Mouse (Mus musculus): ENCODE results near the gene Fgfr2. TPM values are rescaled to one million over a fixed set of nuclear protein-coding genes. Genes with fewer than 3 reads are reported as not detected.

The Fgfr2 gene
- total and polyA plus RNA-seq, 2 experiments from 2014 or later = 17.1 to 47.6 TPM

DNA sequence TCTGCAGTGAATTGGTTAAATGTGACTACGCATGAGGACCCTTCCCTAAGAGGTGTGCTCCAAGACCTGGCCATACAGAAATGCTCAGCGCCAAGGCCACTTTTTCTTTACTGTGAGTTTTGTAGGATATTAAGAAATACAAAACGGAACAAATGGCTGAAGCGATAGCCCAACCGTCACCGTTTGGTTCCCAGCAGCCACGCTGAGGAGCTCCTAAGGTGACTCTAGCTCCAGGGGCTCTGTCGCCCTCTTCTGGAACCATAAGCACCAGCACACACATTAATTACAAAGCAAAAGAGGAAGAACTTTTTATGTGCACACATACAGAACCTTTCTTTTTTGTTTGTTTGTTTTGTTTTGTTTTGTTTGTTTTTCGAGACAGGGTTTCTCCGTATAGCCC is 225.9 kb downstream of the Fgfr2 start:
- Histone ChIP-seq H3K4me1 (ENCODE audit: insufficient read depth) (no peaks in the 10 kb centered on the region), H3K4me2 (ENCODE audit: low read depth) (no peak overlapping the region), H3K9ac (no peak overlapping the region), H3K27me3 (ENCODE audit: insufficient read depth, low read length) (no peaks in the 10 kb centered on the region), H3K4me3 (ENCODE audit: low read depth, low read length) (no peak overlapping the region), H3K27ac (ENCODE audit: low read depth, low read length) (no peak overlapping the region), H3K36me3 (ENCODE audit: insufficient read depth) (no peaks in the 10 kb centered on the region), H3K9me3 (ENCODE audit: low read length) (no peaks in the 10 kb centered on the region)
- no peak for TF ChIP-seq CTCF (IDR thresholded peaks at IDR 0.05; ENCODE audit: low read depth)
- no peak for DNase-seq
- no peak for ATAC-seq
- 89% methylated on average over 10 of the region's 10 CpGs for WGBS

DNA sequence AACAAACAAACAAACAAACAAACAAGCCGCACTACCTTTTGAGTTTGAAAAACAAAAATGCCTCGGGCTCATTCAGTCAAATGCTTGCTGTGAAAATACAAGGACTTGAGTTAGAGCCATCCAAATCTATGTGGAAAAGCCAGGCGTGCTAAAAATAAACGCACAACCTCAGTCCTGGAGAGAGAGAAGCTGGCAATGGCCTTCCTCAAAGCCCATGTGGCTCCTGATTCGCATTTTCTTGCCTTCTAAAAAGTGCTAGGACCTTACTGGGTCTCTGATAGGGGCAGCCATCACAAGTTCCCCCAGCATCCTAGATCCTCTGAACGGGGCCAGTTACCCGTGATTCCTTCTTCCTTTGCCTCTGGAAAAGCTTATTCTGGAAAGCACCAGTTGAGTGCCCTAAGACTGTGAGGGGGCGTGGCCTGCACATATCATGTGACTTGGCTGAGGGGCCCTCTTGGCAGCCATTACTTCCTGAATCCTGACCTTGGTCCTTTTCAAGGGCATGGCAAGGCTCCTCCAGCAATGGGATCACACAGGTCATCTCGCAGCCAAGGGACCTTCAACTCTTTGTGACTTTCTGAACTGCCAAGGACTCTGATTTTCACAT is 226.8 kb downstream of the Fgfr2 start:
- no peaks in the 10 kb centered on the region for H3K4me1 ChIP-seq (ENCODE audit: insufficient read depth)
- H3K27me3 ChIP-seq (ENCODE audit: insufficient read depth, low read length) = no peaks in the 10 kb centered on the region
- no peak for ATAC-seq
- no peak overlapping the region for H3K27ac ChIP-seq (ENCODE audit: low read depth, low read length)
- H3K4me2 ChIP-seq (ENCODE audit: low read depth) = no peak overlapping the region
- WGBS = 83% methylated on average over 9 of the region's 9 CpGs
- no peaks in the 10 kb centered on the region for H3K36me3 ChIP-seq (ENCODE audit: insufficient read depth)
- no peaks in the 10 kb centered on the region for H3K9me3 ChIP-seq (ENCODE audit: low read length)
- no peak for DNase-seq
- no peak overlapping the region for H3K9ac ChIP-seq
- no peak for TF ChIP-seq CTCF (IDR thresholded peaks at IDR 0.05; ENCODE audit: low read depth)
- H3K4me3 ChIP-seq (ENCODE audit: low read depth, low read length) = no peak overlapping the region

DNA sequence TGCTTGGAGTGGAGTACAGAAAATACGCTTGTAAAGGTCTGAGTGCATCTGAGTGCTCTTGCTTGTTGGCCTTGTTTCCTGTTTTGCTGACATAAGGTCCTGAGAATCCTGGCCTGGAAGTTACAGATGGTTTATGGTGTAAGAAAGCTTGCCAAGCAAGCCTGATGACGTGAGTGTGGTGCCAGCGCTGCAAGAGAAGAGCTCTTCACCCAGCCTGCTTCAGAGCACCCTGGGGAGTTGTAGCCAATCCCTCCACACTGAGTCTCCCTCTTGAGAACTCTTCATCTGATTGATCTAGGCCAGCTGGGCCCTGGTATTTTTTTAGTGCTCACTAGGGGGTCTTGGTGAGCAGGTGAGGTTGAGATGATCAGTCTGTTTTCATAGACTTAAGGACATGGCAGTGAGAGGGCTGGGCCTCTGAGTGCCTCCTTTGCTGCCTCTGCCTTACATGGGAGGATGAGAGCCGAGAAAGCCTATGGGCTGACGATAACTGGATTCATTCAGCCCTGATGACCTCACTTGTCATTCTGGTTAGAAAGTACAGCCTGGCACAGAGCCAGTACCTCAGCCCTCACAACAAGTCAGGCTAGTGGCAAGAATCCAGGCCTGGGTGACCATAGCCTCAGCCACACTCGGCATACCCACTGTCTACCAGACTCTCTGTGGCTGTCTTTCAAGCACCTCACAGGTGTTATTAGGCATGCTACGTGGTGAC is 228.2 kb downstream of the Fgfr2 start:
- H3K9ac ChIP-seq = no peak overlapping the region
- ATAC-seq (no peak; the same call in 1 of the 2 replicates), DNase-seq (peak; percentile 26)
- H3K4me3 ChIP-seq (ENCODE audit: low read depth, low read length) = no peak overlapping the region
- 52% methylated on average over 7 of the region's 7 CpGs for WGBS
- no peaks in the 10 kb centered on the region for H3K9me3 ChIP-seq (ENCODE audit: low read length)
- H3K27ac ChIP-seq (ENCODE audit: low read depth, low read length) = no peak overlapping the region
- H3K4me1 ChIP-seq (ENCODE audit: insufficient read depth) = no peaks in the 10 kb centered on the region
- no peak for TF ChIP-seq CTCF (IDR thresholded peaks at IDR 0.05; ENCODE audit: low read depth)
- no peak overlapping the region for H3K4me2 ChIP-seq (ENCODE audit: low read depth)
- no peaks in the 10 kb centered on the region for H3K27me3 ChIP-seq (ENCODE audit: insufficient read depth, low read length)
- no peaks in the 10 kb centered on the region for H3K36me3 ChIP-seq (ENCODE audit: insufficient read depth)

DNA sequence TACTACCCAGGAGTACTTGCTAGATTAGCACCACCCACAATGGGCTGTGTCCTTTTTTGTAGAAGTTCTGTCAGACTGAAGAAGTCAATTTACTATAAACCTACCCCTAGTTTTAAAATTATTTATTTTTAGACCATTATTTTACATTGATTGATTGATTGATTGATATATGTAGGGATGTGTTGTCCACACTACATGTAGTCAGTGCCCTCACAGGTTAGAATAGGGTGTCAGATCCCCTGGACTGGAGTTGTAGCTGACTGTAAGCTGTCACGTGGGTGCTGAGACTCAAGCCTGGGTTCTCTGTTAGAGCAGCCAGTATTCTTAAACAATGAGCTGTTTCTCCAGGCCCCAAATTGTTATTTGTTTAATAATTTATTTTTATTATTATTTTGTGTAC is 229.8 kb downstream of the Fgfr2 start:
- no peak overlapping the region for H3K4me2 ChIP-seq (ENCODE audit: low read depth)
- no peak overlapping the region for H3K9ac ChIP-seq
- no peak overlapping the region for H3K27ac ChIP-seq (ENCODE audit: low read depth, low read length)
- H3K4me3 ChIP-seq (ENCODE audit: low read depth, low read length) = no peak overlapping the region
- H3K9me3 ChIP-seq (ENCODE audit: low read length) = no peaks in the 10 kb centered on the region
- H3K36me3 ChIP-seq (ENCODE audit: insufficient read depth) = no peaks in the 10 kb centered on the region
- H3K27me3 ChIP-seq (ENCODE audit: insufficient read depth, low read length) = no peaks in the 10 kb centered on the region
- ATAC-seq (no peak), DNase-seq (no peak)
- WGBS = 78% methylated on average over 1 of the region's 1 CpGs
- TF ChIP-seq CTCF (IDR thresholded peaks at IDR 0.05; ENCODE audit: low read depth) = no peak
- H3K4me1 ChIP-seq (ENCODE audit: insufficient read depth) = no peaks in the 10 kb centered on the region

DNA sequence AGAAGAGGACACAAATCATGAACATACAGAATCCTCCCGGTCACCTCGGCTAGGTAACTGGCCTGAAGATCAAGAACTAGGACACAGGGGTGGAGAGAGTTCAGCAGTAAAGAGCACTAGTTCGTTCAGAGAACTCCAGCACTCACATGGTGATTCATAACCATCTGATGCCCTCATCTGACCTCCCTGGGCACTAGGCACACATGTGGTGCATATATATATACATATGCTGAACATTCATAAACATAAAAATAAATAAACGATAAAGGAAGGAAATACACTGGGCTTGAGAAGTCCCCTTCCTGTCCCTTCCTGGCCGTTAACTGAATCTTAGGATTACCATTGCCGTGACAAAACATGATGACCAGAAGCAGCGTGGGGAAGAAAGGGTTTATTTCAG is 230.3 kb downstream of the Fgfr2 start:
- no peak overlapping the region for H3K4me3 ChIP-seq (ENCODE audit: low read depth, low read length)
- no peaks in the 10 kb centered on the region for H3K36me3 ChIP-seq (ENCODE audit: insufficient read depth)
- TF ChIP-seq CTCF (IDR thresholded peaks at IDR 0.05; ENCODE audit: low read depth) = no peak
- ATAC-seq (no peak), DNase-seq (no peak)
- H3K9me3 ChIP-seq (ENCODE audit: low read length) = no peaks in the 10 kb centered on the region
- H3K27ac ChIP-seq (ENCODE audit: low read depth, low read length) = no peak overlapping the region
- no peaks in the 10 kb centered on the region for H3K27me3 ChIP-seq (ENCODE audit: insufficient read depth, low read length)
- H3K4me1 ChIP-seq (ENCODE audit: insufficient read depth) = no peaks in the 10 kb centered on the region
- WGBS = 85% methylated on average over 7 of the region's 7 CpGs
- H3K9ac ChIP-seq = no peak overlapping the region
- H3K4me2 ChIP-seq (ENCODE audit: low read depth) = no peak overlapping the region

DNA sequence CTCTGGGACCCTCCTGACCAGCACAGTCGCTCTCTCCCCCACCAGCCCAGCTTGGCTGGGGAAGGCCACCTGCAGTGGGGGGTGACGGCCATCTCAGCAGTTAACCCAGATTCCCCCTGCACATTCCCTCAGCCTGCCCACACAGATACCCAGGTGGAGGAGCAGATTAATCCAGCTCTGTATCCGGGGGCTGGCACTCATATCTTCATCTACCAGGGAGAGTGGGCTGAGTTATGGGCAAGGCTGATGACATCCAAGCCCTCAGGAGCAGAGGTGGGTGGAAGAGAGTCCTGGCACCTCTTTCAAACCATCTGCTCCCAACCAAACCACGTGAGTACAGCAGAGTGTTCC is 230.9 kb downstream of the Fgfr2 start:
- H3K4me2 ChIP-seq (ENCODE audit: low read depth) = no peak overlapping the region
- ATAC-seq = no peak

DNA sequence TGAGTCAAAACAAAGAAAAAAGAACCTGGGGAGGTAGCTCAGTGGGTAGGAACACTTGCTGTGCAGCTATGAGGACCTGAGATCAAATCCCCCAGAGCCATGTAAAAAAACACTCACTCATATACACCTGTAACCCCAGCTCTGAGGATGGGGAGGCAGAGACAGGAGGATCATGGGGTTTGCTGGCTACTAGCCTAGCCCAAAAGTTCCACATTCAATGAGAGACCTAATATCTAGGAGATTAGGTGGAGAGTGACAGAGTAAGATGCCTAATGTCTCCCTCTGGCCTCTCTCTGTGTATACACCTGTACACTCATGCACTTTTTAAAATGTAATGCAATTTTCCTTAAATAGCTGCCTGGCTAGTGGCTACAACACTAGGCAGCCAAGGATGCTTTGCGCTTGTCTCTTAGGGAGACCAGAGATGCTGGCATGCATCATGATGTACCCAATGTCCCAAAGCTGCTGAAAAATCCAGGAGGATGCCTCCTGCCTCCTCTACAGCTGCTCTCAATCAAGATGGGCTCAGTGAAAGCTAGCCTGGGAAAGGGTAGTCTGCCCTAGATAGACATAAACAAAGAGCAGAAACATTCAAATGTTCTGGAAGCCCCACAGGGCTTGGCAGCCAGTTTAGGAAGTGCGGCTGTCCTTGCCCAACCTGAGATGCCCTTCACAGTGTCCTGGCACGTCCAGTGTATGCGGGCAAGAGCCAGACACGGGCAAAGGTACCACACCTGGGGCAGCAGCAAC is 231.4 kb downstream of the Fgfr2 start:
- 74% methylated on average over 5 of the region's 5 CpGs for WGBS
- no peaks in the 10 kb centered on the region for H3K27me3 ChIP-seq (ENCODE audit: insufficient read depth, low read length)
- H3K9ac ChIP-seq = no peak overlapping the region
- no peak for TF ChIP-seq CTCF (IDR thresholded peaks at IDR 0.05; ENCODE audit: low read depth)
- no peak overlapping the region for H3K4me2 ChIP-seq (ENCODE audit: low read depth)
- no peaks in the 10 kb centered on the region for H3K9me3 ChIP-seq (ENCODE audit: low read length)
- ATAC-seq = no peak
- H3K36me3 ChIP-seq (ENCODE audit: insufficient read depth) = no peaks in the 10 kb centered on the region
- no peak for DNase-seq
- H3K4me1 ChIP-seq (ENCODE audit: insufficient read depth) = no peaks in the 10 kb centered on the region
- no peak overlapping the region for H3K4me3 ChIP-seq (ENCODE audit: low read depth, low read length)
- H3K27ac ChIP-seq (ENCODE audit: low read depth, low read length) = no peak overlapping the region

More for the DNA sequence above, 230.9 kb downstream of the Fgfr2 start:
- DNase-seq = no peak
- TF ChIP-seq CTCF (IDR thresholded peaks at IDR 0.05; ENCODE audit: low read depth) = no peak
- Histone ChIP-seq H3K27ac (ENCODE audit: low read depth, low read length) (no peak overlapping the region), H3K36me3 (ENCODE audit: insufficient read depth) (no peaks in the 10 kb centered on the region), H3K9ac (no peak overlapping the region), H3K9me3 (ENCODE audit: low read length) (no peaks in the 10 kb centered on the region), H3K27me3 (ENCODE audit: insufficient read depth, low read length) (no peaks in the 10 kb centered on the region), H3K4me3 (ENCODE audit: low read depth, low read length) (no peak overlapping the region), H3K4me1 (ENCODE audit: insufficient read depth) (no peaks in the 10 kb centered on the region)
- WGBS = 65% methylated on average over 4 of the region's 4 CpGs

Measured in forebrain, postnatal 0 days (tissue).